Mouse (Mus musculus): ENCODE data around the gene Gabarapl2.

The Gabarapl2 gene

GRCm38 (mm10) chr8:111940171-111941100, at the start of gene Gabarapl2:
Gene Gabarapl2, plus strand, starts transcription at chr8:111940703.
- in situ Hi-C loops (cut with MboI; ENCODE audit: low sequenced_read_pairs): no loop called here

- in situ Hi-C loops (cut with MboI; ENCODE audit: low sequenced_read_pairs): no loop called here
Measured at GRCm38 (mm10) chr8:111890911-111891303, 49.6 kb upstream of the Gabarapl2 start.

GRCm38 (mm10) chr8:111891983-111892382, 48.5 kb upstream of the Gabarapl2 start:
- in situ Hi-C loops (cut with MboI; ENCODE audit: low sequenced_read_pairs): no loop called here

DNA sequence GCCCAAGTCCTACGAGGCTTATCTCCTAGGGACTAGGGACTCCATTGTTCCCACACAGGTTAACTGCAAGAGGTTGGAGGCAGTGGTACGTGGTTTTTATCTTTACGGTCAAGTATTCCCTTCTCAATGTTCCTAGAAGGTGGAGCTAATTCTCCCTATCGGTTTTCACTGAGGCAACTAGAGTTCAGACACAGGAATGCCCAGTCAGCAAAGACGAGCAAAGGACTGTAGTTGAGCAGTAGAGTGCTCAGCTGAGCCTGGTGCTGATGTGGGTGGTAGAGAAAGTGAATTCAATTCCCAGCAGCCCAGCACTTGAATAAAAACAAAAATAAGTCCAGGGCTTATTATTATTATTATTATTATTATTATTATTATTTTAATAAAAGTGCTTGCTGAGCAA, 47.9 kb upstream of the Gabarapl2 start:
- in situ Hi-C loops (cut with MboI; ENCODE audit: low sequenced_read_pairs): no loop called here

DNA sequence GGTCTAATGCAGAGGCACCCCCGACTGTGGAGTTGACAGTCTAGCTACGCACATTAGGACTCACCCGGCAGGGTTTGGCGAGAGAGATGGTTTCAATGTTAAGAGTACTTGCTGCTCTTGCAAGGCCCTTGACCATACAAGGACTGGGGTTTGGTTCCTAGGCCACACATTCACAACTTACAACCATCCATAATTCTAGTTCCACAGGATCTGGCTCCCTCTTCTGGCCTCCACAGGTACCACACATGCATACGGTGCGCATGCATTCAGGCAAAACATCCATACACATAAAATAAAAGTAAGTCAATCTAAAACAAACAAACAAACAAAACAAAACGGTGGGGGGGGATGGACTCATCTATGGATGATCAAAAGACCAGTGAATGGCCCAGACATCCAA, 45.5 kb upstream of the Gabarapl2 start:
- in situ Hi-C loops (cut with MboI; ENCODE audit: low sequenced_read_pairs): no loop called here

GRCm38 (mm10) chr8:111898586-111898985, 41.9 kb upstream of the Gabarapl2 start:
- in situ Hi-C loops (cut with MboI; ENCODE audit: low sequenced_read_pairs): no loop called here

GRCm38 (mm10) chr8:111902080-111902479, 38.4 kb upstream of the Gabarapl2 start:
- in situ Hi-C loops (cut with MboI; ENCODE audit: low sequenced_read_pairs): no loop called here

GRCm38 (mm10) chr8:111905500-111906121, 34.9 kb upstream of the Gabarapl2 start:
- in situ Hi-C loops (cut with MboI; ENCODE audit: low sequenced_read_pairs): no loop called here

DNA sequence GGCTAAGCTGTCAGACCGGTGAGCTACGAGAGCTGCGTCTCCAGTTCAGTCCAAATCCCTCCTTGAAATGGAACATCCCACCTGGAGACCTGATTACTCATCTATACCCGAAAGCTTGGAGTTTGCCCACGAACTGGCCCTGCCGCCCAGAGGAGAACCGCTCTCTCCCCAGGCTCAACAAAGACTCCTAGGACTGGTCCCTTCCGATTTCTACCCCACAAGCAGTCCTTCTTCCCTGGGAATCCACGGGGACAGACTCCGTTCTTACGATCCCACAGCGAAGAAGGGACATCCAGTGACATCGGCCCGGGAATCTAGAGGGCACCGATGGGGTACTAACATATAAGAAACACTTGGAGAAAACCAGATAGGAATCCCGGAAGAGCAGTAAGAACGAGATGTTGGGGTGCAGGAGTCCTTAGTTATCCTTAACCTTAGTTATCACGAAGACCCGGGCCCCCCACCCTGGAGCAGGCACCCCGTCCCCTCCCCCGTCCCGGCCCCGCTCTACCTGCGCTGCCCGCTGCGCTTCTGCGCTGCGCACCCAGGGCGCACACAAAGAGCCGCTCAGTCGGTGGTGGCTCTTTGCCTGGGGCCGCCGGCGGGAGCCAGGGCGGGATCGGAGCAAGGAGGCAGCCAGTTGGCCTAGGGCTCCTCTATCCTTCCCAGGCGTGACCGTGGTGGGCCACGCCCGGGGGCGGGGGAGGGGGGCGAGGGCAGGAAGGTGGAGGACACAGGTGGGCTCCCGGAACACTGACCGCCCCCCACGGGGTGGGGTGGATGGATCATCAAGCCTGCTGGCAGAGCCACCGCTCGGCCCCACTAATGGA, 30.7 kb upstream of the Gabarapl2 start, which contains the start of gene Chst5:
TSS of gene Chst5 (minus strand) at position 827 of the 830 bp plus-strand sequence.
- in situ Hi-C loops (cut with MboI; ENCODE audit: low sequenced_read_pairs): no loop called here

GRCm38 (mm10) chr8:111911572-111911971, 28.9 kb upstream of the Gabarapl2 start:
- in situ Hi-C loops (cut with MboI; ENCODE audit: low sequenced_read_pairs): no loop called here

GRCm38 (mm10) chr8:111912860-111913432, 27.6 kb upstream of the Gabarapl2 start:
- in situ Hi-C loops (cut with MboI; ENCODE audit: low sequenced_read_pairs): no loop called here

GRCm38 (mm10) chr8:111919663-111920062, 20.8 kb upstream of the Gabarapl2 start:
- in situ Hi-C loops (cut with MboI; ENCODE audit: low sequenced_read_pairs): no loop called here

GRCm38 (mm10) chr8:111920971-111921370, 19.5 kb upstream of the Gabarapl2 start:
- in situ Hi-C loops (cut with MboI; ENCODE audit: low sequenced_read_pairs): no loop called here

- in situ Hi-C loops (cut with MboI; ENCODE audit: low sequenced_read_pairs): no loop called here
Measured at GRCm38 (mm10) chr8:111923383-111923804, 17.1 kb upstream of the Gabarapl2 start.

GRCm38 (mm10) chr8:111924976-111925375, 15.5 kb upstream of the Gabarapl2 start:
- in situ Hi-C loops (cut with MboI; ENCODE audit: low sequenced_read_pairs): no loop called here

- in situ Hi-C loops (cut with MboI; ENCODE audit: low sequenced_read_pairs): no loop called here
Measured at GRCm38 (mm10) chr8:111929648-111930344, 10.7 kb upstream of the Gabarapl2 start.

GRCm38 (mm10) chr8:111931721-111932120, 8.8 kb upstream of the Gabarapl2 start:
- in situ Hi-C loops (cut with MboI; ENCODE audit: low sequenced_read_pairs): no loop called here

- in situ Hi-C loops (cut with MboI; ENCODE audit: low sequenced_read_pairs): no loop called here
Measured at GRCm38 (mm10) chr8:111932580-111933336, 7.7 kb upstream of the Gabarapl2 start.

- in situ Hi-C loops (cut with MboI; ENCODE audit: low sequenced_read_pairs): no loop called here
Measured at GRCm38 (mm10) chr8:111933348-111934076, 7.0 kb upstream of the Gabarapl2 start, which contains the start of gene Tmem231. Gene Tmem231, minus strand, starts transcription at chr8:111933881.

Data from CH12F3 (cell line).